Mouse (Mus musculus): ENCODE measurements around the gene Htr1b. TPM values are rescaled to one million over a fixed set of nuclear protein-coding genes. Genes with fewer than 3 reads are reported as not detected.

The Htr1b gene
- polyA plus RNA-seq, 1 experiment = not detected

Other genes with a start within 250 kb of the Htr1b start
- gene Mei4, start 229.8 kb upstream of the Htr1b start, polyA plus RNA-seq (2012; ENCODE audit: insufficient read depth, insufficient read length, missing spikeins) = not detected in 2 replicates